Mouse (Mus musculus): Measurements from ENCODE around the gene Trappc11. TPM values are rescaled to one million over a fixed set of nuclear protein-coding genes. Genes with fewer than 3 reads are reported as not detected.
"Not testable (repeated sequence)": the region's sequence is repeated elsewhere in the genome, so short reads cannot be mapped to it uniquely, and the experiment has no call there.

Trappc11 gene
- polyA plus RNA-seq, 1 experiment from 2014 or later: 42.3 TPM

- Histone ChIP-seq H3K27ac (no peak overlapping the region), H3K9ac (no peak overlapping the region), H3K36me3 (peaks cover 5% of the 10 kb centered on the region), H3K4me1 (no peaks in the 10 kb centered on the region), H3K9me3 (no peaks in the 10 kb centered on the region), H3K4me3 (no peak overlapping the region), H3K27me3 (no peaks in the 10 kb centered on the region), H3K4me2 (replicated peaks) (no peak overlapping the region)
- no peak for ATAC-seq (ENCODE audit: insufficient number of reproducible peaks, insufficient read depth, low FRiP score, low TSS enrichment)
- 66% methylated on average over 12 of the region's 12 CpGs for WGBS
Measured at GRCm38 (mm10) chr8:47482354-47483071, 50.8 kb downstream of the Trappc11 start.

- 93% methylated on average over 7 of the region's 7 CpGs for WGBS
- no peaks in the 10 kb centered on the region for H3K4me1 ChIP-seq
Measured at GRCm38 (mm10) chr8:47480039-47480438, 53.2 kb downstream of the Trappc11 start.

DNA sequence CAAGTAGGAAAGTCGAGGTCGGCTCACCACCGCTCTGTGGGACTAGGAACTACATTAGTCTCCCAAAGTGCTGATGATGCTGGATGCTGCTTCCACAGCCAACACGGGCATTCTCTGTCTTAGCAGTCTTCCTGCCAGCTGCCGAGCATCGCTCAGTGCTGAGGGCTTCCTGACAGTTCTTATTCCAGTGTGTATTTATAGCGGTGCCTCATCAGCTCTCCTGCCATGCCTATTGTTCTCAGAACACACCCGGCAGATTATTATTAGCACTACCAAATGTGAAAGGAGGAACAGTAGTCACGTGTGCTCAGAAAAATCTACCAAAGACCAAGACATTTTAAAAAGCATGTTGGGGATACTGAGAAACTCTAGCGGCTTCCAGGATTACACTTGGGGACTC, 71.6 kb downstream of the Trappc11 start:
- H3K27me3 ChIP-seq: no peaks in the 10 kb centered on the region
- WGBS: 91% methylated on average over 10 of the region's 10 CpGs
- H3K9me3 ChIP-seq: 0 out of 2 replicates have a peak, but pooled peaks cover 6% of the 10 kb centered on the region
- no peak overlapping the region for H3K4me2 ChIP-seq (replicated peaks)
- H3K9ac ChIP-seq: no peak overlapping the region
- ATAC-seq (ENCODE audit: insufficient number of reproducible peaks, insufficient read depth, low FRiP score, low TSS enrichment): no peak
- H3K27ac ChIP-seq: no peak overlapping the region
- H3K36me3 ChIP-seq: no peaks in the 10 kb centered on the region
- no peak overlapping the region for H3K4me3 ChIP-seq
- H3K4me1 ChIP-seq: no peaks in the 10 kb centered on the region

More at GRCm38 (mm10) chr8:47480039-47480438, 53.2 kb downstream of the Trappc11 start:
- no peaks in the 10 kb centered on the region for H3K36me3 ChIP-seq
- H3K4me2 ChIP-seq (replicated peaks): no peak overlapping the region
- ATAC-seq (ENCODE audit: insufficient number of reproducible peaks, insufficient read depth, low FRiP score, low TSS enrichment): no peak
- H3K4me3 ChIP-seq: no peak overlapping the region
- no peak overlapping the region for H3K27ac ChIP-seq
- H3K9me3 ChIP-seq: no peaks in the 10 kb centered on the region
- H3K27me3 ChIP-seq: no peaks in the 10 kb centered on the region
- H3K9ac ChIP-seq: no peak overlapping the region

GRCm38 (mm10) chr8:47459216-47459749, 74.0 kb downstream of the Trappc11 start:
- ATAC-seq (ENCODE audit: insufficient number of reproducible peaks, insufficient read depth, low FRiP score, low TSS enrichment): no peak
- H3K27me3 ChIP-seq: no peaks in the 10 kb centered on the region

DNA sequence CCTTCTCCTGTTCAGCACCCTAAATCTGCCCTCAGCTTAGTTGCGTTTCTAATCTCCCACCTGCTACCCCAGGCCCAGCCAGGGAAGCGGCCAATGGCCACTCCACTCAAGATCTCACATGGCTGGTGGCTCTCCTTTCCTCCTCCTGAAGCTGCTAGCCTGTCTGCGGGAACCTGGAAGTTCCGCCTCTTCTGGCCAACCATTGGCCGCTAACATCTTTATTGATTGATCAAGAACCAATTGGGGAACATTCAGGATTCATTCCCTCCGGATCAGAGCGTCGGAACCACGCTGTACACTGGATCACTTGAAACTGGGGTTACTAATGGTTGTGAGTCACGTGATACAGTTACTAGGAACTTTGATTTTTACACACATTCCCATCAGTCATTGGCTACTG, 74.7 kb downstream of the Trappc11 start:
- Histone ChIP-seq H3K4me1 (no peaks in the 10 kb centered on the region), H3K27ac (no peak overlapping the region), H3K4me3 (no peak overlapping the region), H3K36me3 (no peaks in the 10 kb centered on the region), H3K9me3 (0 out of 2 replicates have a peak, but pooled peaks cover 6% of the 10 kb centered on the region), H3K4me2 (replicated peaks) (no peak overlapping the region), H3K9ac (no peak overlapping the region), H3K27me3 (no peaks in the 10 kb centered on the region)
- no peak for ATAC-seq (ENCODE audit: insufficient number of reproducible peaks, insufficient read depth, low FRiP score, low TSS enrichment)
- WGBS: 94% methylated on average over 10 of the region's 10 CpGs

More at GRCm38 (mm10) chr8:47459216-47459749, 74.0 kb downstream of the Trappc11 start:
- Histone ChIP-seq H3K27ac (no peak overlapping the region), H3K4me2 (replicated peaks) (no peak overlapping the region), H3K4me3 (no peak overlapping the region), H3K9me3 (0 out of 2 replicates have a peak, but pooled peaks cover 6% of the 10 kb centered on the region), H3K36me3 (no peaks in the 10 kb centered on the region), H3K4me1 (no peaks in the 10 kb centered on the region), H3K9ac (no peak overlapping the region)
- 77% methylated on average over 6 of the region's 6 CpGs for WGBS

GRCm38 (mm10) chr8:47449211-47449610, 84.1 kb downstream of the Trappc11 start:
- not testable (repeated sequence) for H3K27me3 ChIP-seq; ATAC-seq (ENCODE audit: insufficient number of reproducible peaks, insufficient read depth, low FRiP score, low TSS enrichment)
- WGBS: 98% methylated on average over 2 of the region's 2 CpGs

GRCm38 (mm10) chr8:47446312-47447046, 86.8 kb downstream of the Trappc11 start, which contains the start of gene Stox2:
Stox2 (minus strand) TSS chr8:47446362.
- H3K4me1 ChIP-seq: no peaks in the 10 kb centered on the region
- H3K9ac ChIP-seq: no peak within 1 kb of the TSS
- H3K4me2 ChIP-seq (replicated peaks): no peak within 1 kb of the TSS
- 77% methylated on average over 19 of the region's 19 CpGs for WGBS
- no peak within 1 kb of the TSS for H3K4me3 ChIP-seq
- H3K9me3 ChIP-seq: no peaks in the 10 kb centered on the region
- no peaks in the 10 kb centered on the region for H3K36me3 ChIP-seq
- no peak for ATAC-seq (ENCODE audit: insufficient number of reproducible peaks, insufficient read depth, low FRiP score, low TSS enrichment)
- no peak within 1 kb of the TSS for H3K27ac ChIP-seq
- H3K27me3 ChIP-seq: no peaks in the 10 kb centered on the region

More at GRCm38 (mm10) chr8:47449211-47449610, 84.1 kb downstream of the Trappc11 start:
- H3K9ac ChIP-seq; H3K27ac ChIP-seq; H3K4me1 ChIP-seq; H3K4me2 ChIP-seq (replicated peaks); H3K4me3 ChIP-seq; H3K36me3 ChIP-seq; H3K9me3 ChIP-seq: not testable (repeated sequence)

Other genes starting within 250 kb of the Trappc11 start
- gene Stox2, start 87.1 kb downstream of the Trappc11 start, polyA plus RNA-seq (2016; fragmentation: Nextera tagmentation; extraction: Ambion mirVana): 23.9 and 25.8 TPM in 2 replicates
- gene Rwdd4a, start 194 bp upstream of the Trappc11 start, polyA plus RNA-seq (2016; fragmentation: Nextera tagmentation; extraction: Ambion mirVana): 42.1 and 45.1 TPM in 2 replicates
- 16.6 and 18.9 TPM in 2 replicates for gene Ing2, start 142.1 kb upstream of the Trappc11 start, polyA plus RNA-seq (2016; fragmentation: Nextera tagmentation; extraction: Ambion mirVana)
- gene Cdkn2aip, start 180.5 kb upstream of the Trappc11 start, polyA plus RNA-seq (2016; fragmentation: Nextera tagmentation; extraction: Ambion mirVana): 32.6 and 33.5 TPM in 2 replicates